Mouse (Mus musculus): ENCODE results near the gene T2.

GRCm38 (mm10) chr17:8389790-8390095 lies 34.0 kb downstream of the T2 start:
- TF ChIP-seq CTCF (IDR thresholded peaks at IDR 0.05; ENCODE audit: borderline replicate concordance, control insufficient read depth, extremely low read depth, insufficient read depth, low read length, poor library complexity) (no peak), POLR2A (IDR thresholded peaks at IDR 0.05; ENCODE audit: control insufficient read depth, extremely low read depth, insufficient read depth, low read length, poor library complexity) (no peak)

Data from thymus, adult 2 months (tissue).